In genomic region chr8:114634669-114635410, GRCm38 (mm10) we compare ENCODE assay signal across 14 mouse cellular contexts.
DNase-seq lines count a peak whose midpoint lies in the region; ATAC-seq lines count a peak whose summit lies in the region.
"Had no signal": no experiment of that assay in that cellular context is flagged by ENCODE, and none has a peak within 500 bp of the region (broad histone marks: within the 10 kb centered on the region; RNA-seq: fewer than 3 reads in every experiment).

No protein-coding gene starts in this region.

- H3K4me3 ChIP-seq in midbrain, embryonic 11.5 days (ENCODE audit: low read depth, low read length), result no peak overlapping the region
- H3K4me3 ChIP-seq in midbrain, embryonic 15.5 days, result no peak overlapping the region
- no peak overlapping the region for H3K4me3 ChIP-seq in embryonic facial prominence, embryonic 11.5 days (ENCODE audit: low read depth, low read length)
- H3K4me3 ChIP-seq in kidney, embryonic 16.5 days (ENCODE audit: low read length), result no peak overlapping the region
- H3K4me3 ChIP-seq: gastrocnemius, adult 2 months; hindbrain, embryonic 15.5 days; lung, embryonic 15.5 days had no signal

- no peak overlapping the region for H3K27ac ChIP-seq in midbrain, embryonic 11.5 days (ENCODE audit: low read depth, low read length)
- H3K27ac ChIP-seq in midbrain, embryonic 15.5 days, result no peak overlapping the region
- H3K27ac ChIP-seq in embryonic facial prominence, embryonic 11.5 days (replicated peaks; ENCODE audit: low read depth, low read length), result no peak overlapping the region; the same call in 1 of the 2 replicates
- no peak overlapping the region for H3K27ac ChIP-seq in kidney, embryonic 16.5 days (ENCODE audit: low read length)
- H3K27ac ChIP-seq: gastrocnemius, adult 2 months; hindbrain, embryonic 15.5 days; lung, embryonic 15.5 days had no signal

- no peak for ATAC-seq in midbrain, embryonic 11.5 days (ENCODE audit: low FRiP score)
- ATAC-seq in midbrain, embryonic 15.5 days (replicated peaks), result no peak
- ATAC-seq in embryonic facial prominence, embryonic 11.5 days (replicated peaks; ENCODE audit: insufficient number of reproducible peaks, low FRiP score, low TSS enrichment, low read depth), result peak; percentile 78
- 0 out of 2 replicates have a peak, but pooled peaks have one; percentile 49 for ATAC-seq in kidney, embryonic 16.5 days (ENCODE audit: low FRiP score, low TSS enrichment)
- ATAC-seq: midbrain, embryonic 16.5 days had no signal

- no peak overlapping the region for H3K9ac ChIP-seq in midbrain, embryonic 11.5 days (ENCODE audit: low read length)
- no peak overlapping the region for H3K9ac ChIP-seq in midbrain, embryonic 15.5 days
- H3K9ac ChIP-seq in embryonic facial prominence, embryonic 11.5 days (replicated peaks; ENCODE audit: low read length), result no peak overlapping the region
- no peak overlapping the region for H3K9ac ChIP-seq in kidney, embryonic 16.5 days (replicated peaks; ENCODE audit: low read length)
- H3K9ac ChIP-seq: hindbrain, embryonic 15.5 days; lung, embryonic 15.5 days had no signal

- H3K27me3 ChIP-seq in midbrain, embryonic 11.5 days (ENCODE audit: control insufficient read depth, insufficient read depth, low read length), result no peaks in the 10 kb centered on the region
- no peaks in the 10 kb centered on the region for H3K27me3 ChIP-seq in midbrain, embryonic 15.5 days (replicated peaks)
- H3K27me3 ChIP-seq in embryonic facial prominence, embryonic 11.5 days (ENCODE audit: control insufficient read depth, insufficient read depth, low read length), result no peaks in the 10 kb centered on the region
- no peaks in the 10 kb centered on the region for H3K27me3 ChIP-seq in kidney, embryonic 16.5 days (ENCODE audit: insufficient read depth, low read length)
- H3K27me3 ChIP-seq: hindbrain, embryonic 15.5 days; lung, embryonic 15.5 days had no signal

- H3K4me1 ChIP-seq in midbrain, embryonic 11.5 days (ENCODE audit: control insufficient read depth, insufficient read depth, low read length), result no peaks in the 10 kb centered on the region
- H3K4me1 ChIP-seq in midbrain, embryonic 15.5 days, result no peaks in the 10 kb centered on the region
- 0 out of 2 replicates have a peak, but pooled peaks cover 3% of the 10 kb centered on the region for H3K4me1 ChIP-seq in embryonic facial prominence, embryonic 11.5 days (ENCODE audit: control insufficient read depth, insufficient read depth, low read length)
- 0 out of 2 replicates have a peak, but pooled peaks cover 3% of the 10 kb centered on the region for H3K4me1 ChIP-seq in kidney, embryonic 16.5 days (ENCODE audit: insufficient read depth, low read length)
- H3K4me1 ChIP-seq: hindbrain, embryonic 15.5 days had no signal

- no peaks in the 10 kb centered on the region for H3K36me3 ChIP-seq in midbrain, embryonic 11.5 days (ENCODE audit: control insufficient read depth, insufficient read depth, low read length)
- H3K36me3 ChIP-seq in midbrain, embryonic 15.5 days (replicated peaks), result no peaks in the 10 kb centered on the region
- H3K36me3 ChIP-seq in embryonic facial prominence, embryonic 11.5 days (replicated peaks; ENCODE audit: control insufficient read depth, insufficient read depth, low read depth, low read length), result no peaks in the 10 kb centered on the region
- H3K36me3 ChIP-seq in kidney, embryonic 16.5 days (ENCODE audit: insufficient read depth, low read length), result no peaks in the 10 kb centered on the region
- H3K36me3 ChIP-seq: hindbrain, embryonic 15.5 days; lung, embryonic 15.5 days had no signal

- peak; percentile 77 for DNase-seq in midbrain, embryonic 11.5 days (ENCODE audit: low spot score, missing footprints)
- peak; percentile 80 for DNase-seq in embryonic facial prominence, embryonic 11.5 days (ENCODE audit: low spot score)
- no peak for DNase-seq in frontal cortex, postnatal 36 days (ENCODE audit: low spot score in 2 of 2)
- DNase-seq in frontal cortex, adult 2 months (ENCODE audit: extremely low spot score in 1 of 2, low spot score in 1 of 2), result no peak
- no peak for DNase-seq in gastrocnemius, postnatal 25 days
- DNase-seq: cerebellum, adult 9-10 months; gastrocnemius, adult 2 months; right cerebral cortex, adult 18-20 months; thymus, postnatal 4 days had no signal

- H3K9me3 ChIP-seq in midbrain, embryonic 11.5 days (ENCODE audit: control insufficient read depth, low read length), result no peaks in the 10 kb centered on the region
- no peaks in the 10 kb centered on the region for H3K9me3 ChIP-seq in midbrain, embryonic 15.5 days
- H3K9me3 ChIP-seq in embryonic facial prominence, embryonic 11.5 days (replicated peaks; ENCODE audit: control insufficient read depth, low read length), result no peaks in the 10 kb centered on the region
- no peaks in the 10 kb centered on the region for H3K9me3 ChIP-seq in kidney, embryonic 16.5 days (ENCODE audit: low read length)
- H3K9me3 ChIP-seq: hindbrain, embryonic 15.5 days; lung, embryonic 15.5 days had no signal

- WGBS in midbrain, embryonic 11.5 days, result 66% methylated on average over 9 of the region's 9 CpGs
- WGBS in midbrain, embryonic 15.5 days, result 64% methylated on average over 9 of the region's 9 CpGs
- WGBS in embryonic facial prominence, embryonic 11.5 days, result 29% methylated on average over 9 of the region's 9 CpGs
- WGBS in kidney, embryonic 16.5 days, result 59% methylated on average over 9 of the region's 9 CpGs

- no peak overlapping the region for H3K4me2 ChIP-seq in midbrain, embryonic 11.5 days
- H3K4me2 ChIP-seq in midbrain, embryonic 15.5 days, result no peak overlapping the region
- no peak overlapping the region; the same call in 1 of the 2 replicates for H3K4me2 ChIP-seq in embryonic facial prominence, embryonic 11.5 days (ENCODE audit: low read depth, low read length)
- no peak overlapping the region for H3K4me2 ChIP-seq in kidney, embryonic 16.5 days (replicated peaks; ENCODE audit: low read depth, low read length)
- H3K4me2 ChIP-seq: hindbrain, embryonic 15.5 days; lung, embryonic 15.5 days had no signal

Comparison
In these comparisons a context has a peak if more than half of its experiments do, and no peak if none do; other contexts are left out.
1. ATAC-seq: peak in embryonic facial prominence, embryonic 11.5 days (single experiment) and kidney, embryonic 16.5 days (single experiment); none in midbrain, embryonic 11.5 days (single experiment) and midbrain, embryonic 15.5 days (single experiment).
2. DNase-seq: peak in midbrain, embryonic 11.5 days (single experiment) and embryonic facial prominence, embryonic 11.5 days (single experiment); none in frontal cortex, postnatal 36 days (0 of 2), frontal cortex, adult 2 months (0 of 2) and gastrocnemius, postnatal 25 days (single experiment).